Mouse (Mus musculus): ENCODE results near the gene Soga1. TPM values are rescaled to one million over a fixed set of nuclear protein-coding genes. Genes with fewer than 3 reads are reported as not detected.
A peak's percentile ranks its signal among the peaks of the same experiment; 100 is the strongest.

Gene Soga1
- polyA plus RNA-seq, 1 experiment from 2014 or later: 4.0 TPM

DNA sequence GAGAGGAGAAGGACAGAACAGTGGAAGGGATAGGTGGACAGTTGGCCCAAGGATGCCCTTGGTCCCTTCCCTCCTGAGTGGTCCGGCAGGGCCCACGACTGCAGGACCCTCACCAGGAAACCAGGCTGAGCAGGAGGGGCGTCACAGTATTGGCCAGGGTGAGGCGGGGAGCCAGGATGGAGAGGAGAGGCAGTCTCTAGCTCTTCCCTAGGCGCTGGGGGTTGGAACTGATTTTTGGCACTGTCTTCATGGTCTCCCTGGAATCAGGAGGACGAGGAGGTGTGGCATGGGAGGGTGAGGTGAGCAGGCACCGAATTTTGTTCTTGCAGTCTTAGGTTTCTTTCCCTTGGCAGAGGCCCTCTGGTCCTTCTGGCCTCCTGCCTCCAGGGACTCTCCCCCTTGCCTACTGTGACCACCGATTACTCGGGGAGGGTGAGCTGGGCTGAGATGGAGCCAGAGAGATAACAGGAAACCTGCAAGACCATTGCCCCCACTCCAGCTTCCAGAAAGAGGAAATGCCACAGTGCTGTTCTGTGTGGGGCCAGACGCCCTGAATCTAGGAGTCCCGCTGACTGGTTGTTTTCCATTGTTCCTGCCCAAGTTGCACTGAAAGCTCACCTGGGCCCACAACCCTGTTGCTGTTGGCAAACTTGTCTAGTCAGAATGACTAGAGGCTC is 68.3 kb downstream of the Soga1 start:
- 55% methylated on average over 11 of the region's 11 CpGs for WGBS
- no peak for DNase-seq (ENCODE audit: low spot score)
- H3K27ac ChIP-seq: peak overlapping the region; percentile 40; the same call in 1 of the 2 replicates

GRCm38 (mm10) chr2:157010121-157010520 is 68.9 kb downstream of the Soga1 start:
- Histone ChIP-seq H3K27ac (no peak overlapping the region), H3K4me1 (replicated peaks) (peaks cover 36% of the 10 kb centered on the region), H3K36me3 (peaks cover 29% of the 10 kb centered on the region), H3K4me3 (no peak overlapping the region), H3K9me3 (no peaks in the 10 kb centered on the region), H3K27me3 (ENCODE audit: insufficient read depth, poor library complexity, severe bottlenecking) (no peaks in the 10 kb centered on the region)
- DNase-seq (ENCODE audit: low spot score): no peak

More for the DNA sequence above, 68.3 kb downstream of the Soga1 start:
- peaks cover 33% of the 10 kb centered on the region for H3K36me3 ChIP-seq
- H3K27me3 ChIP-seq (ENCODE audit: insufficient read depth, poor library complexity, severe bottlenecking): no peaks in the 10 kb centered on the region
- peaks cover 33% of the 10 kb centered on the region for H3K4me1 ChIP-seq (replicated peaks)
- H3K4me3 ChIP-seq: no peak overlapping the region
- H3K9me3 ChIP-seq: no peaks in the 10 kb centered on the region

GRCm38 (mm10) chr2:157008509-157008908 is 70.5 kb downstream of the Soga1 start:
- peaks cover 36% of the 10 kb centered on the region for H3K4me1 ChIP-seq (replicated peaks)
- no peak overlapping the region for H3K27ac ChIP-seq
- no peaks in the 10 kb centered on the region for H3K27me3 ChIP-seq (ENCODE audit: insufficient read depth, poor library complexity, severe bottlenecking)
- peaks cover 29% of the 10 kb centered on the region for H3K36me3 ChIP-seq
- DNase-seq (ENCODE audit: low spot score): no peak
- no peaks in the 10 kb centered on the region for H3K9me3 ChIP-seq
- no peak overlapping the region for H3K4me3 ChIP-seq

- H3K9me3 ChIP-seq: no peaks in the 10 kb centered on the region
- 37% methylated on average over 5 of the region's 5 CpGs for WGBS
These were observed 71.8 kb downstream of the Soga1 start for GRCm38 (mm10) chr2:157007234-157007596.

DNA sequence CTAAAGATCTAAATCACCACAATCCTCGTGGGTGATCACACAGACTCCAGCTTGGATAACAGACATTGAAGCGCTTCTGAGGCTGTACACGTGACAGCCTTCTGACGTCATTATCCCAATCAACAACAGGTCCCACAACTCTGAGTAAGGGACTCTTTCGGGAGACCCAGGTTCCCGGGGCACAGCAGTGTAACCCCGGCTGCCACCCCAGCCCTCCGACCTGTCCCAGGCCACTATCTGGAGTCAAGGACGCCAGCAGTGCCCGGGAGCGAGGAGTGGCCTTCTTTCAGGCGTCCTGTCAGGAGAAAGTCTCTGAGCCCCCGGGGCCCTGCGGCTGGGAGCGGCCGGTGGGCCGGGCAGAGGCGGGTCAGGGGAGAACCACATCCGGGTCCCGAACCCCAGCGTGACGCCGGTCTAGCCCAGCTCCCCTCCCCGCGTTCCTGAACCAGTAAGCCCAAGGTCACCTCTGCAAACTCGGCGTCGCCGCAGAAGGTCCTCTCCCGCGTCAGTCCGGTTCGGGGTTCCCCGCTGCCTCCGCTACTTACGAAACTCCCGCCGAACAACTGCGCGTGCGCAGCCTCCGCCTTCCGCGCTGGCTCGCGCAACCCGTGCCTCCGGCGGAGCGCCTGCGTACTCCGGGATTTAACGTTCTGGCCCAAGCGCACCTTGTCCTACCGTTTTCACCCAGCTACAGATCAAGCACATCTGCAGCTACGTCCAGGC is 72.4 kb downstream of the Soga1 start, which contains the start of gene Dsn1:
Gene Dsn1 (minus strand): TSS at position 644 of the 723 bp plus-strand sequence.
- peaks cover 36% of the 10 kb centered on the region for H3K4me1 ChIP-seq (replicated peaks)
- H3K36me3 ChIP-seq: peaks cover 33% of the 10 kb centered on the region
- H3K4me3 ChIP-seq: peak within 1 kb of the TSS; percentile 87
- H3K9me3 ChIP-seq: no peaks in the 10 kb centered on the region
- peak; percentile 89 for DNase-seq (ENCODE audit: low spot score)
- peak within 1 kb of the TSS; percentile 92 for H3K27ac ChIP-seq
- under 1% methylated on average over 56 of the region's 56 CpGs for WGBS
- no peaks in the 10 kb centered on the region for H3K27me3 ChIP-seq (ENCODE audit: insufficient read depth, poor library complexity, severe bottlenecking)

More at GRCm38 (mm10) chr2:157007234-157007596, 71.8 kb downstream of the Soga1 start:
- Histone ChIP-seq H3K27me3 (ENCODE audit: insufficient read depth, poor library complexity, severe bottlenecking) (no peaks in the 10 kb centered on the region), H3K27ac (peak overlapping the region; percentile 92), H3K4me1 (replicated peaks) (peaks cover 36% of the 10 kb centered on the region), H3K36me3 (peaks cover 29% of the 10 kb centered on the region), H3K4me3 (peak overlapping the region; percentile 87)
- DNase-seq (ENCODE audit: low spot score): no peak

DNA sequence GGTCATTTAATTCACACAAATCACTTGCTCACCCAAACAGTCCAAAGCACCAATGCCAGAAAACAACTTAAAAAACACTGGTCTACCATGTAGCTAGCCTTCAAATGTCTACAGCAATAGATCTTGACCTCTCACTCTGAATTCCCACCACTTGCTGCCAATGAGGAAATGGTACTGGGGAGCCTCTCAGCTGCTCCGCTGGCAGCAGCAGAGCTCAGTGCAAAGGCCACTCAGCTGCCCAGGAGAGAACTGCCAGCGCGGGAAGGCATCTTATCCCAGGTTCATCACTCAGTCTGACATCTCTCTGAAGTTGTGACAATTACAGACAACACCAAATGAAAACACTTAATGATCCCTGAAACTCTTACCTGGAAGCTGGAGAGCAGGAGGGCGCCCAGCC is 76.7 kb downstream of the Soga1 start:
- Histone ChIP-seq H3K27me3 (ENCODE audit: insufficient read depth, poor library complexity, severe bottlenecking) (no peaks in the 10 kb centered on the region), H3K4me3 (no peak overlapping the region), H3K4me1 (replicated peaks) (peaks cover 17% of the 10 kb centered on the region), H3K9me3 (no peaks in the 10 kb centered on the region), H3K36me3 (peaks cover 76% of the 10 kb centered on the region), H3K27ac (no peak overlapping the region)
- no peak for DNase-seq (ENCODE audit: low spot score)
- WGBS: 91% methylated on average over 4 of the region's 4 CpGs

- no peaks in the 10 kb centered on the region for H3K4me1 ChIP-seq (replicated peaks)
- H3K36me3 ChIP-seq: peaks cover 95% of the 10 kb centered on the region
- H3K9me3 ChIP-seq: no peaks in the 10 kb centered on the region
- no peak overlapping the region for H3K27ac ChIP-seq
- DNase-seq (ENCODE audit: low spot score): no peak
- no peaks in the 10 kb centered on the region for H3K27me3 ChIP-seq (ENCODE audit: insufficient read depth, poor library complexity, severe bottlenecking)
- H3K4me3 ChIP-seq: no peak overlapping the region
- WGBS: 94% methylated on average over 5 of the region's 5 CpGs
These were observed 80.8 kb downstream of the Soga1 start for GRCm38 (mm10) chr2:156998263-156998662.

GRCm38 (mm10) chr2:156996576-156996975 is 82.5 kb downstream of the Soga1 start:
- peaks cover 81% of the 10 kb centered on the region for H3K36me3 ChIP-seq
- no peak for DNase-seq (ENCODE audit: low spot score)
- no peak overlapping the region for H3K27ac ChIP-seq
- no peaks in the 10 kb centered on the region for H3K27me3 ChIP-seq (ENCODE audit: insufficient read depth, poor library complexity, severe bottlenecking)
- 72% methylated on average over 6 of the region's 6 CpGs for WGBS
- no peaks in the 10 kb centered on the region for H3K9me3 ChIP-seq
- H3K4me3 ChIP-seq: no peak overlapping the region
- peaks cover 5% of the 10 kb centered on the region; the same call in 1 of the 2 replicates for H3K4me1 ChIP-seq (replicated peaks)

GRCm38 (mm10) chr2:156991470-156992319 is 87.4 kb downstream of the Soga1 start, which contains the start of gene Ndrg3:
Gene Ndrg3, minus strand, starts transcription at chr2:156992056.
- DNase-seq (ENCODE audit: low spot score): peak; percentile 97
- peak within 1 kb of the TSS; percentile 93 for H3K4me3 ChIP-seq
- no peaks in the 10 kb centered on the region for H3K9me3 ChIP-seq
- no peaks in the 10 kb centered on the region for H3K27me3 ChIP-seq (ENCODE audit: insufficient read depth, poor library complexity, severe bottlenecking)
- peaks cover 21% of the 10 kb centered on the region for H3K4me1 ChIP-seq (replicated peaks)
- H3K36me3 ChIP-seq: peaks cover 33% of the 10 kb centered on the region
- under 1% methylated on average over 66 of the region's 66 CpGs for WGBS
- peak within 1 kb of the TSS; percentile 88 for H3K27ac ChIP-seq

DNA sequence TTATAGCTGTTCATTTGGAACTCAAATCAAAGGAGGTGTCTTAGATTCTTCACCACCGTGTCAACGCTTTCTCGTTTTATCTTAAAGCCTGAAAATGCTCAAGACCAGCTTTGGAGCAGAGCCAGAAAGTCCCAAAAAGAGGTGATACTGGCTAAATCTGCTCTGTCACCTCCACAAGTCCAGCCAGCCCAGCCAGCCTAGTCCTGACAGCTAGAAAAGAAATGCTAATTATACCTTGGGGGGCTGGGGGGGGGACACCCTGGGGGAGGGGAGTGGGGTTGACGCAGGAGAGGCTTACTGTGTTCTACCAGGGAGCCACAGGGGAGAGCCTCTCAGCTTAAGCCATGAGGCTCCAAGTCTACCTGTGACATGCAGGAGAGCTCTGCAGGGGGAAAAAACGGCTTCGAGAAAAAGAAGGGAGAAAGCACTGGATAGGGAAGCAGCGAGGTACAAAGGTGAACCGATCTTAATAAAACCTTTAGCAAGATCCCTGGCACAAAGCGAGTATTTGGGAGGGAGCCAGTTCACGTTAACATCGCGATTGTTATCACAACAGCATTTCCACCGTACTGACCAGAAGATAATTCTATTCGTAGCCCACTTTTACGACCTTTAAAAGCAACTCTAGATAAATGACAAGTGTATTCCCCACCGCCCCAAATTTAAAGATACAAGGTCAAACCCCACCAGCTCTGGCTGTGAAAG is 88.2 kb downstream of the Soga1 start:
- H3K27me3 ChIP-seq (ENCODE audit: insufficient read depth, poor library complexity, severe bottlenecking): no peaks in the 10 kb centered on the region
- DNase-seq (ENCODE audit: low spot score): peak; percentile 11
- peaks cover 21% of the 10 kb centered on the region for H3K4me1 ChIP-seq (replicated peaks)
- H3K36me3 ChIP-seq: peaks cover 25% of the 10 kb centered on the region
- H3K27ac ChIP-seq: peak overlapping the region; percentile 88; the same call in 1 of the 2 replicates
- H3K4me3 ChIP-seq: peak overlapping the region; percentile 93
- no peaks in the 10 kb centered on the region for H3K9me3 ChIP-seq
- 4% methylated on average over 16 of the region's 16 CpGs for WGBS

GRCm38 (mm10) chr2:156987316-156987715 is 91.7 kb downstream of the Soga1 start:
- 71% methylated on average over 3 of the region's 3 CpGs for WGBS

GRCm38 (mm10) chr2:156982864-156983263 is 96.2 kb downstream of the Soga1 start:
- H3K27ac ChIP-seq: no peak overlapping the region
- 81% methylated on average over 2 of the region's 2 CpGs for WGBS
- no peak for DNase-seq (ENCODE audit: low spot score)

More at GRCm38 (mm10) chr2:156987316-156987715, 91.7 kb downstream of the Soga1 start:
- Histone ChIP-seq H3K9me3 (no peaks in the 10 kb centered on the region), H3K27ac (no peak overlapping the region), H3K4me1 (replicated peaks) (peaks cover 21% of the 10 kb centered on the region), H3K4me3 (no peak overlapping the region), H3K36me3 (no peaks in the 10 kb centered on the region), H3K27me3 (ENCODE audit: insufficient read depth, poor library complexity, severe bottlenecking) (no peaks in the 10 kb centered on the region)
- DNase-seq (ENCODE audit: low spot score): no peak

More at GRCm38 (mm10) chr2:156982864-156983263, 96.2 kb downstream of the Soga1 start:
- Histone ChIP-seq H3K4me3 (no peak overlapping the region), H3K27me3 (ENCODE audit: insufficient read depth, poor library complexity, severe bottlenecking) (no peaks in the 10 kb centered on the region), H3K36me3 (no peaks in the 10 kb centered on the region), H3K4me1 (replicated peaks) (no peaks in the 10 kb centered on the region), H3K9me3 (no peaks in the 10 kb centered on the region)
